Mouse (Mus musculus) forebrain, postnatal 0 days (tissue): ENCODE data around the gene Trp53i11. TPM values are rescaled to one million over a fixed set of nuclear protein-coding genes. Genes with fewer than 3 reads are reported as not detected.

Experiments used
- ATAC-seq: fragments of 200-750 bp; cut with Nextera tagmentation; 2 replicates; pipeline ENCODE4 v1.8.0; 2017; ENCODE audit warnings: mild to moderate bottlenecking, moderate library complexity
- DNase-seq: peaks from one replicate; pipeline ENCODE4 v3.0.0-alpha.2; 2015
- H3K27ac ChIP-seq: fragments of 300-500 bp; sonication (generic); 2 replicates; pipeline ENCODE4 v1.5.1; 2014; ENCODE audit warnings: low read depth, mild to moderate bottlenecking, antibody characterized with exemption, low read length, moderate library complexity, mixed read lengths
- H3K27me3 ChIP-seq: fragments of 300-500 bp; sonication (generic); 2 replicates; pipeline ENCODE4 v1.6.1; 2014; ENCODE audit warnings: mild to moderate bottlenecking, low read length, mixed read lengths; ENCODE audit not compliant: insufficient read depth
- H3K36me3 ChIP-seq: fragments of 300-500 bp; sonication (generic); 2 replicates; pipeline ENCODE4 v1.6.1; 2014; ENCODE audit warnings: mild to moderate bottlenecking, moderate library complexity; ENCODE audit not compliant: insufficient read depth
- H3K4me1 ChIP-seq: fragments of 300-500 bp; sonication (generic); 2 replicates; pipeline ENCODE4 v1.6.1; 2014; ENCODE audit warnings: antibody characterized with exemption; ENCODE audit not compliant: insufficient read depth
- H3K4me2 ChIP-seq: fragments of 300-500 bp; sonication (generic); 2 replicates; pipeline ENCODE4 v1.6.1; 2014; ENCODE audit warnings: low read depth, mild to moderate bottlenecking, moderate library complexity
- H3K4me3 ChIP-seq: fragments of 300-500 bp; sonication (generic); 2 replicates; pipeline ENCODE4 v1.5.1; 2014; ENCODE audit warnings: low read depth, low read length, mixed read lengths
- H3K9ac ChIP-seq: fragments of 300-500 bp; sonication (generic); 2 replicates; pipeline ENCODE4 v1.6.1; 2014; ENCODE audit warnings: mild to moderate bottlenecking
- H3K9me3 ChIP-seq: fragments of 300-500 bp; sonication (generic); 2 replicates; pipeline ENCODE4 v1.6.1; 2016; ENCODE audit warnings: low read length
- CTCF ChIP-seq: sonication (generic); IDR thresholded peaks from 2 replicates; pipeline ENCODE4 v1.5.1; 2016; ENCODE audit warnings: antibody characterized with exemption, control low read depth, low read depth
- WGBS: fragments of 180-500 bp; shearing (Covaris S2); extraction: QIAGEN DNeasy Blood & Tissue Kit; methylation state at CpG from one replicate; pipeline ENCODE4 v1.1.7; 2014; 5-methylcytosine and 5-hydroxymethylcytosine counted together
- polyA plus RNA-seq: library from polyadenylated mRNA; unstranded; fragments of >200 nt; fragmentation: Nextera tagmentation; extraction: Ambion mirVana; gene quantifications from 2 replicates; pipeline ENCODE4 v1.2.1, GENCODE M21; 2015
- total RNA-seq: library from RNA; depleted of rRNA; stranded (reverse); fragments of >200 nt; gene quantifications from 2 replicates; pipeline ENCODE4 v1.2.3, GENCODE M21; 2014

Gene Trp53i11
- total and polyA plus RNA-seq, 2 experiments from 2014 or later, result 95.2 to 132 TPM

DNA sequence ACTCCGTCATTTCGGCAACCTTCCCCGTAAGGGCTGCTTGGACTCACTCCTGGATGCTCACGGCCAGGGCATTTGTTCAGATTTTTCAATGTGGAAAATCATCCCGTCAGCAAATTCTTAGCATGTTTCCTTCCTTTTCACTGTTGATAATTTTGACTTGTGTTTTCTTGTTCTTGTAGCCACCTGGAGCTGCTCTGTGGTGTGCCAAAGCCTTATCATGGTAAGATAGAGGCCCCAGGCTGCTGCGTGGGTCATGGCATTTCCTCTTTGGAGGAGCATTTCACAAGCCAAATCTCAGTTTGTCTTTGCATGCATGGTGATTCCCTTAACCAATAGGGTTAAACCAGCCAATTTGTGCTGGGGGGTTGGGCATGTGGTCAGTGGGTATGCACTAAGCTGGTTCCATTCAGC lies 35.2 kb upstream of the Trp53i11 start:
- Histone ChIP-seq H3K4me1 (no peaks in the 10 kb centered on the region), H3K27ac (no peak overlapping the region), H3K9ac (no peak overlapping the region), H3K4me3 (no peak overlapping the region), H3K27me3 (no peaks in the 10 kb centered on the region), H3K9me3 (no peaks in the 10 kb centered on the region), H3K4me2 (no peak overlapping the region), H3K36me3 (no peaks in the 10 kb centered on the region)
- no peak for ATAC-seq
- no peak for TF ChIP-seq CTCF
- WGBS, result 46% methylated on average over 6 of the region's 6 CpGs
- no peak for DNase-seq

DNA sequence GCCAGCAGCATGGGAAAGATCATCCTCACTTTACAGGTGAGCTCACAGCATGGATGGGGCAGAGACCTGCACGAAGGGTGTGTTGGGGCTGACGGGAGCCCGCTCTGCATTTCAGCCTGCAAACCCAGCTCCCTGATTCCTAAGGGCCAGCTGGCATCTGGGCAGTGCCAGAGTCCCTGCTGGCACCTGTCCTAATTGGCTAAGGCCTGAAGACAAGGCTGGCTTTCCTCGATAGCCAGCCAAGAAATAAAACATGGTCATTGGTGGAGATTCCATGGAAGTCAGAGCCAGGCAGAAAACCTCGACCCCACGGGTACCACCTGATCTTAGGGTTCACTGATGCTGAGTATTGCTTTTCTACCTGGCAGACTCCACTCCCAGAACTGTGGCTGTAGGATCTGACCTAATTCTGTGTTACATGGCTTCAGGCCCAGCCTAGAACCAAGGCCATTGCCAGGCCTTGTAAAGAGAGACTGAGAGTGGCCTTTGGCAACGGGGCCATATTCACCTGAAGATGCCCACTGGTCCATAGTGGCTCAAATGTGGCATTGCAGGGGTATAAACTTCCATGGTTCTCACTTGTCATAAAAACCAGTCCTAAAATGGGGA lies 34.4 kb upstream of the Trp53i11 start:
- no peaks in the 10 kb centered on the region for H3K27me3 ChIP-seq
- H3K4me3 ChIP-seq, result no peak overlapping the region
- ATAC-seq, result peak; percentile 54
- no peak overlapping the region for H3K4me2 ChIP-seq
- H3K9ac ChIP-seq, result no peak overlapping the region
- H3K36me3 ChIP-seq, result no peaks in the 10 kb centered on the region
- WGBS, result 45% methylated on average over 7 of the region's 7 CpGs
- no peaks in the 10 kb centered on the region for H3K9me3 ChIP-seq
- H3K4me1 ChIP-seq, result no peaks in the 10 kb centered on the region
- TF ChIP-seq CTCF, result no peak
- DNase-seq, result peak; percentile 76
- no peak overlapping the region for H3K27ac ChIP-seq

DNA sequence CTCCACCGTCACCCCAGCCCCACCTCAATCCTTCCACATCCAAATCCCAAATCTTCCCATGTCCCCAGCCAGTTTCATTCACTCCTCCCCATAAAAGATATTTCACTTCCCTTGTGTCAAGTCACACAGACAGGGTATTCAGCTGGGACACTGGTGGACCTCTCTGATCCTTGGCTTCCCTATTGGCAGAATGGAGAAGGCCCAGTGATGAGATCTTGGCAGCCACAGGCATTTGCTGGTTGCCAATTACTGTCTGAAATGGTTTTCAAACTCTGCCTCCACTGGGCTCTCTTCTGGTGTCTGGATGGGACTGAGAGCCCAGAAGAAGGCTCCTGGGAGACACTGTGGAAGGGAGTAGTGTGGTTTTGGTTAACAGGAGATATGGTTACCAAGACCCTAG lies 33.5 kb upstream of the Trp53i11 start:
- H3K9ac ChIP-seq, result no peak overlapping the region
- no peaks in the 10 kb centered on the region for H3K9me3 ChIP-seq
- TF ChIP-seq CTCF, result no peak
- no peak overlapping the region for H3K4me3 ChIP-seq
- H3K36me3 ChIP-seq, result no peaks in the 10 kb centered on the region
- ATAC-seq (no peak), DNase-seq (no peak)
- no peak overlapping the region for H3K4me2 ChIP-seq
- no peak overlapping the region for H3K27ac ChIP-seq
- WGBS, result 96% methylated on average over 1 of the region's 1 CpGs
- H3K27me3 ChIP-seq, result no peaks in the 10 kb centered on the region
- no peaks in the 10 kb centered on the region for H3K4me1 ChIP-seq

DNA sequence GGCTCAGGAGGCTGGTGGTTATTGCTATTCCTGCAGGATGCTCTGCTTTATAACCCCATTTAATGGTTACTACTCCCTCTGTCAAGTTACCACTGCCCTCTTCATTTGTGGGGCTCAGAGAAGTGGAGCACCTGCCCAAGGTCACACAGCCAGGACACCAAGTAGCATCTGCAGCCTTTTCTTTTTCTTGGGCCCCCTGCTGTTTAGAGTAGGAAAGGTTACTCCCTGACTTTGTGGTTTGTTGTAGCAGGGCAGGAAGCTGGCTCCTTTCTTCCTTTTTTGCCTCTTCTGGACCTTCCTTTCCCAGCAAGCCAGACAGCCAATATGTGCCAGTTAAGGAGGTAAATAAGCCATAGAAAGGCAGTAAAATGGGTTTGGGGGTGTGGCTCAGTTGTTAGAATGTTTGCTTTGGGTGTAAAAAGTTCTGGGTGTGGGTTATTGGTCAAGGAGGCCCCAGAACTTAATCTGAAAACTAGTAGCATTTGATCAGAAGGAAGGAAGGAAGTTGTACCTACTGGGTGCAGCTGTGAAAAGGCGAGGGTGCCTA lies 32.8 kb upstream of the Trp53i11 start:
- H3K9ac ChIP-seq, result no peak overlapping the region
- H3K4me2 ChIP-seq, result no peak overlapping the region
- no peaks in the 10 kb centered on the region for H3K36me3 ChIP-seq
- TF ChIP-seq CTCF, result no peak
- no peak for DNase-seq
- H3K27me3 ChIP-seq, result no peaks in the 10 kb centered on the region
- 86% methylated on average over 1 of the region's 1 CpGs for whole genome bisulfite sequencing
- no peak overlapping the region for H3K4me3 ChIP-seq
- H3K4me1 ChIP-seq, result no peaks in the 10 kb centered on the region
- no peaks in the 10 kb centered on the region for H3K9me3 ChIP-seq
- no peak for ATAC-seq
- H3K27ac ChIP-seq, result no peak overlapping the region

DNA sequence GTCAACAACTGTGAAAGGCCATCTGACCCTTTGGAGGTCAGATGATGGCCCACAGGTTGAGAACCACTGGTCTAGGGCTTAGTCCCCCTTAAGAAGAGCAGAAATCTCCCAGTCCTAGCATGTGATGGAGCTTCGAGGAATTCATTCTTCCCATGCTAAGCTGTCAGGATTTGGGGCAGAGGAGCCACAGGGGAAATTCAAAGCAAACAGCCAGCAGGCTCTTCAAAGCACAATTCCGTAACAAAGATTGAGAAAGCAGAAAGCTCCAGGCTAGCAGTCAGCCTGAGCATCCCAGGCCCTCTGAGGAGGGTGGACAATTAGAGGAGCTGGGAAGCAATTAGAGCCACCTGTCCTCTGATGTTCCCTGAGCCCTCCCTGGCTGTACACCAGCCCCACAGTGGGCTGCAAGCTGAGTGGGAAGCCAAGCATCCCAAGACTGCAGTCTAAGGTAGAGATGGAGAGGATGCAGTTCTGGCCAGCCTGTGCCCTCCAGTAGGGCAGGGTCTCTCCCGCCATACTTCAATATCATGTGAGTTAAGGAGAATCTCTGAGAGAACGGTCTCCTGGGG lies 26.8 kb upstream of the Trp53i11 start:
- H3K36me3 ChIP-seq, result no peaks in the 10 kb centered on the region
- 65% methylated on average over 4 of the region's 4 CpGs for WGBS
- H3K4me2 ChIP-seq, result no peak overlapping the region
- no peaks in the 10 kb centered on the region for H3K4me1 ChIP-seq
- no peak for ATAC-seq
- no peak overlapping the region for H3K27ac ChIP-seq
- H3K27me3 ChIP-seq, result no peaks in the 10 kb centered on the region
- no peak for TF ChIP-seq CTCF
- no peak for DNase-seq
- no peaks in the 10 kb centered on the region for H3K9me3 ChIP-seq
- no peak overlapping the region for H3K9ac ChIP-seq
- no peak overlapping the region for H3K4me3 ChIP-seq

DNA sequence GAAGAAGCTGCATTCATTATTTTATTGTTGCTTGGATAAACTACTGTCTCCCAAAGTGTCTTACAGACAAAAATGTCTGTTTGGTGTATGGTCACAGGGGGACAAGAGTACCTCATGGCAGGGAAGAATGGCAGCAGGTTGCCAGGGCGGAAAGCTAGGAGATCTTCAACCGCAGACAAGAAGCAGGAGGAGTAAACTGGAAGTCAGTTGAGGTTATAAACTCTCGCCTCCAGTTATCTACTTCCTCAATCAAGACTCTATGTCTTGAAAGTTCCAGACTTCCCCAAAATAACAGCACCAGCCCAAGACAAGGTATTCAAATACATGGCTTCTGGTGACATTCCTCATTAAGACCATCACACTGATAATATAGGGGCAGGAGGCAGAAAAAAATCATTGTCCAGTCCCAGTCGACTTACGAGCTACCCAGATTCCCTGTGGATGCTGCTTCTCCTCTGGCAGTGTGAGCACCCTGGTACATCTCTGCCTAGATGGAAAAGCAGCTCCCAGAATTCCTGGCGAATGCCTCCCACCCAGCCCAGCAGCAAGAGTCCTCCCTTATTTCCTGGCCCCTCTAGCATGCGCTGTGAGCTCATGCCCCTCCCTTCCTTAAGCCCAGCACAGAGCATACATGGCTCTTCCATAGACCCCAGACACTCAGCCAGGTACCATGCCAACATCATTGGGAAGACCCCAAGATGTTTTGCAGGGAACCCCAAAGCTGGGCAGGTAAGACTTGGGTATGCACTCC lies 25.3 kb upstream of the Trp53i11 start:
- no peak for TF ChIP-seq CTCF
- Histone ChIP-seq H3K9ac (no peak overlapping the region), H3K27me3 (no peaks in the 10 kb centered on the region), H3K4me1 (no peaks in the 10 kb centered on the region), H3K4me2 (no peak overlapping the region), H3K4me3 (no peak overlapping the region), H3K36me3 (no peaks in the 10 kb centered on the region), H3K9me3 (no peaks in the 10 kb centered on the region), H3K27ac (no peak overlapping the region)
- DNase-seq, result no peak
- no peak for ATAC-seq
- WGBS, result 92% methylated on average over 7 of the region's 7 CpGs

DNA sequence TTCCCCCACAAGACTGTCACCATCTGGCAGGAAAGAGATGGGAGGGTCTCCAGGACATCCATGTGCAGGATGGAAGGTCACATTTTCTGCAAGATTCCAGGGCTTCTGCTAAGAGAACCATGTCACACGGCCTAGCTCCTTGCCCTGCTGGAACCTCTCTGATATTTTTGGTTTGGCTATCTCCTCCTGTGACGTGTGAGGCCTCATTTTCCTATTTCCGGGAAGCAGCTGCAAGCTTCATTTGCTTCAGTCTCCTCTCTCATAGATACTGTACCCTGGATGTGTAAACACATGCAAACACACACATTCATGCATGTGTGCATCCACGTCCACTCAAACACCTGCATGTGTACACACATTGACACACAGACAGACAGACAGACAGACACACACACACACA lies 24.6 kb upstream of the Trp53i11 start:
- Histone ChIP-seq H3K36me3 (no peaks in the 10 kb centered on the region), H3K9ac (no peak overlapping the region), H3K9me3 (no peaks in the 10 kb centered on the region), H3K4me3 (no peak overlapping the region), H3K27ac (no peak overlapping the region), H3K27me3 (no peaks in the 10 kb centered on the region), H3K4me1 (no peaks in the 10 kb centered on the region), H3K4me2 (no peak overlapping the region)
- no peak for TF ChIP-seq CTCF
- no peak for DNase-seq
- no peak for ATAC-seq
- WGBS, result 66% methylated on average over 4 of the region's 4 CpGs
